Mouse (Mus musculus) cerebellum, adult 2 months (tissue): ENCODE data around the gene Kmt5b. TPM values are rescaled to one million over a fixed set of nuclear protein-coding genes. Genes with fewer than 3 reads are reported as not detected.

Experiments used
- DNase-seq, 2 experiments: peaks; one replicate each; pipeline ENCODE4 v3.0.0; 2021
- H3K27ac ChIP-seq: fragments of 200-500 bp; 2 replicates; pipeline ENCODE4 v1.5.1; 2012; ENCODE audit warnings: low read length, control low read depth, inconsistent platforms; ENCODE audit not compliant: insufficient read depth
- H3K27me3 ChIP-seq: fragments of 200-500 bp; 2 replicates; pipeline ENCODE4 v1.6.1; 2012; ENCODE audit warnings: inconsistent platforms, mild to moderate bottlenecking, low read length, moderate library complexity; ENCODE audit not compliant: control insufficient read depth, insufficient read depth
- H3K4me1 ChIP-seq: fragments of 200-500 bp; 2 replicates; pipeline ENCODE4 v1.6.1; 2011; ENCODE audit warnings: low read length; ENCODE audit not compliant: control insufficient read depth, insufficient read depth
- H3K4me3 ChIP-seq: fragments of 200-500 bp; replicated peaks from 2 replicates; pipeline ENCODE3; 2011; ENCODE audit warnings: mild to moderate bottlenecking, low read depth, low read length, control low read depth; ENCODE audit not compliant: insufficient read depth
- CTCF ChIP-seq: fragments of 200-500 bp; IDR thresholded peaks from 2 replicates; pipeline ENCODE4 v1.5.1; 2011; ENCODE audit warnings: low read depth, mild to moderate bottlenecking, control low read depth, low read length, moderate library complexity, borderline replicate concordance; ENCODE audit not compliant: insufficient read depth
- POLR2A ChIP-seq: fragments of 200-500 bp; IDR thresholded peaks from 2 replicates; pipeline ENCODE4 v1.6.1; 2011; ENCODE audit warnings: low read length, control low read depth, borderline replicate concordance; ENCODE audit not compliant: insufficient read depth
- whole genome bisulfite sequencing: fragments of 180-500 bp; shearing (Covaris S2); methylation state at CpG from one replicate; pipeline ENCODE4 v1.1.7; 2018; 5-methylcytosine and 5-hydroxymethylcytosine counted together
- polyA plus RNA-seq: library from polyadenylated mRNA; depleted of rRNA; stranded (reverse); fragments of >200 nt; gene quantifications from 2 replicates; pipeline ENCODE4 v1.2.3, GENCODE M21; 2012; rRNA removed

Kmt5b gene
- polyA plus RNA-seq: 36.9 and 38.3 TPM in 2 replicates

GRCm38 (mm10) chr19:3767276-3767780 lies at the start of gene Kmt5b:
Gene Kmt5b (plus strand): TSS chr19:3767421.
- peak in 1 of 2 experiments; percentile 83 for DNase-seq
- no peaks in the 10 kb centered on the region for H3K27me3 ChIP-seq
- H3K27ac ChIP-seq: peak within 1 kb of the TSS; percentile 100
- H3K4me3 ChIP-seq: peak within 1 kb of the TSS; percentile 96
- H3K4me1 ChIP-seq: peaks cover 24% of the 10 kb centered on the region
- WGBS: under 1% methylated on average over 39 of the region's 39 CpGs
- TF ChIP-seq CTCF (no peak), POLR2A (no peak)

- WGBS: 25% methylated on average over 19 of the region's 19 CpGs
- TF ChIP-seq CTCF (peak; percentile 63; the same call in 1 of the 2 replicates), POLR2A (no peak)
- H3K27me3 ChIP-seq: no peaks in the 10 kb centered on the region
- peak overlapping the region; percentile 55 for H3K4me3 ChIP-seq
- H3K27ac ChIP-seq: no peak overlapping the region
- peak; percentile 67 to 71 for DNase-seq
- peaks cover 9% of the 10 kb centered on the region for H3K4me1 ChIP-seq
Observed at GRCm38 (mm10) chr19:3718481-3719361, 48.5 kb upstream of the Kmt5b start.

GRCm38 (mm10) chr19:3719362-3719891 lies 47.8 kb upstream of the Kmt5b start:
- WGBS: under 1% methylated on average over 27 of the region's 27 CpGs

GRCm38 (mm10) chr19:3723170-3723569 lies 44.1 kb upstream of the Kmt5b start:
- no peak overlapping the region for H3K27ac ChIP-seq
- H3K4me3 ChIP-seq: no peak overlapping the region
- TF ChIP-seq POLR2A: no peak
- TF ChIP-seq CTCF: no peak
- H3K27me3 ChIP-seq: no peaks in the 10 kb centered on the region
- no peak for DNase-seq
- peaks cover 3% of the 10 kb centered on the region; the same call in 1 of the 2 replicates for H3K4me1 ChIP-seq
- WGBS: 93% methylated on average over 9 of the region's 9 CpGs

More at GRCm38 (mm10) chr19:3719362-3719891, 47.8 kb upstream of the Kmt5b start:
- Histone ChIP-seq H3K27me3 (no peaks in the 10 kb centered on the region), H3K4me3 (peak overlapping the region; percentile 55), H3K4me1 (peaks cover 5% of the 10 kb centered on the region), H3K27ac (no peak overlapping the region)
- peak; percentile 70 to 79 for DNase-seq
- no peak for TF ChIP-seq POLR2A
- TF ChIP-seq CTCF: peak; percentile 55

GRCm38 (mm10) chr19:3723904-3724303 lies 43.3 kb upstream of the Kmt5b start:
- TF ChIP-seq CTCF (peak; percentile 30; the same call in 1 of the 2 replicates), POLR2A (no peak)
- peaks cover under 1% of the 10 kb centered on the region; the same call in 1 of the 2 replicates for H3K4me1 ChIP-seq
- no peak for DNase-seq
- H3K27ac ChIP-seq: no peak overlapping the region
- no peak overlapping the region for H3K4me3 ChIP-seq
- WGBS: 81% methylated on average over 4 of the region's 4 CpGs
- no peaks in the 10 kb centered on the region for H3K27me3 ChIP-seq

GRCm38 (mm10) chr19:3724779-3725178 lies 42.4 kb upstream of the Kmt5b start:
- DNase-seq: peak; percentile 60 to 74
- Histone ChIP-seq H3K27ac (no peak overlapping the region), H3K4me1 (no peaks in the 10 kb centered on the region), H3K4me3 (no peak overlapping the region), H3K27me3 (no peaks in the 10 kb centered on the region)
- 4% methylated on average over 1 of the region's 1 CpGs for WGBS
- TF ChIP-seq CTCF: peak; percentile 65
- TF ChIP-seq POLR2A: no peak

GRCm38 (mm10) chr19:3728901-3729300 lies 38.3 kb upstream of the Kmt5b start:
- TF ChIP-seq CTCF (no peak), POLR2A (no peak)
- H3K4me1 ChIP-seq: no peaks in the 10 kb centered on the region
- DNase-seq: no peak
- 67% methylated on average over 2 of the region's 2 CpGs for WGBS
- no peak overlapping the region for H3K4me3 ChIP-seq
- H3K27me3 ChIP-seq: no peaks in the 10 kb centered on the region
- no peak overlapping the region for H3K27ac ChIP-seq
